Mouse (Mus musculus) thymus, adult 2 months (tissue): ENCODE measurements around the gene Pax5. TPM values are rescaled to one million over a fixed set of nuclear protein-coding genes. Genes with fewer than 3 reads are reported as not detected.

Source experiments
- DNase-seq: peaks from one replicate; pipeline ENCODE4 v3.0.0; 2021
- H3K27ac ChIP-seq: fragments of 200-500 bp; 2 replicates; pipeline ENCODE4 v1.5.1; 2012; ENCODE audit warnings: low read length, control low read depth; ENCODE audit not compliant: control insufficient read depth, insufficient read depth
- H3K27me3 ChIP-seq: fragments of 200-500 bp; 2 replicates; pipeline ENCODE4 v1.6.1; 2012; ENCODE audit warnings: mild to moderate bottlenecking, low read length, moderate library complexity, mixed read lengths; ENCODE audit not compliant: control insufficient read depth, insufficient read depth
- H3K36me3 ChIP-seq: fragments of 200-500 bp; 2 replicates; pipeline ENCODE4 v1.6.1; 2012; ENCODE audit warnings: mild to moderate bottlenecking, low read length, moderate library complexity; ENCODE audit not compliant: control insufficient read depth, insufficient read depth
- H3K4me1 ChIP-seq: fragments of 200-500 bp; replicated peaks from 2 replicates; pipeline ENCODE4 v1.6.1; 2012; ENCODE audit warnings: low read length; ENCODE audit not compliant: control insufficient read depth, insufficient read depth
- H3K4me3 ChIP-seq: fragments of 200-500 bp; 2 replicates; pipeline ENCODE4 v1.5.1; 2012; ENCODE audit warnings: mild to moderate bottlenecking, low read length, control low read depth, moderate library complexity; ENCODE audit not compliant: control insufficient read depth, insufficient read depth
- CTCF ChIP-seq: fragments of 200-500 bp; IDR thresholded peaks from 2 replicates; pipeline ENCODE4 v1.5.1; 2012; ENCODE audit warnings: mild to moderate bottlenecking, control low read depth, low read length, moderate library complexity, borderline replicate concordance; ENCODE audit not compliant: control insufficient read depth, poor library complexity, insufficient read depth; ENCODE audit errors: extremely low read depth
- POLR2A ChIP-seq: fragments of 200-500 bp; IDR thresholded peaks from 2 replicates; pipeline ENCODE4 v1.6.1; 2012; ENCODE audit warnings: mild to moderate bottlenecking, low read length, control low read depth, moderate library complexity; ENCODE audit not compliant: control insufficient read depth, poor library complexity, insufficient read depth; ENCODE audit errors: extremely low read depth
- WGBS: fragments of 180-500 bp; shearing (Covaris S2); methylation state at CpG from one replicate; pipeline ENCODE4 v1.1.7; 2018; 5-methylcytosine and 5-hydroxymethylcytosine counted together
- polyA plus RNA-seq: library from polyadenylated mRNA; depleted of rRNA; stranded (reverse); fragments of >200 nt; gene quantifications from 2 replicates; pipeline ENCODE4 v1.2.3, GENCODE M21; 2012

The Pax5 gene
- polyA plus RNA-seq, 1 experiment: 2.7 TPM

DNA sequence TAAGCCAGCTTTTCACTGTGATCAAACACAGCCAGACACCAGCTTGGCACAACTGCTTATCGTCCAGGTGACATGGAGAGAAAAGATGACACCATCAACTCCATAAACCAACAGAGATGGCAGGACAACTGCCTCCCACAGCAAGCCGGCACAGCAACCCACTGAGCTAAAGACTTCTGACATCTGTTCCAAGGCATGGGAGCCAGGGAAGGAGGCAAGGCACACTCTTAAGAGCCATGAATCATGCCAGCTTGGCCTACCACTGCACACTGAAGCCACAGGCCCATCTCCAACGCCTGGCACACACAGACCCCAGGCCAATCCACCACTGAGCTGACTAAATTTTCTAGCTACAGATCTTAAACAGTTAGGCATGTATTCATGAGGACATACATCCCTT, 32.3 kb downstream of the Pax5 start:
- no peaks in the 10 kb centered on the region for H3K36me3 ChIP-seq
- TF ChIP-seq POLR2A: no peak
- TF ChIP-seq CTCF: no peak
- no peaks in the 10 kb centered on the region; the same call in 1 of the 2 replicates for H3K27me3 ChIP-seq
- DNase-seq: no peak
- WGBS: 85% methylated on average over 3 of the region's 3 CpGs
- H3K4me3 ChIP-seq: no peak overlapping the region
- H3K4me1 ChIP-seq: no peaks in the 10 kb centered on the region
- no peak overlapping the region for H3K27ac ChIP-seq

DNA sequence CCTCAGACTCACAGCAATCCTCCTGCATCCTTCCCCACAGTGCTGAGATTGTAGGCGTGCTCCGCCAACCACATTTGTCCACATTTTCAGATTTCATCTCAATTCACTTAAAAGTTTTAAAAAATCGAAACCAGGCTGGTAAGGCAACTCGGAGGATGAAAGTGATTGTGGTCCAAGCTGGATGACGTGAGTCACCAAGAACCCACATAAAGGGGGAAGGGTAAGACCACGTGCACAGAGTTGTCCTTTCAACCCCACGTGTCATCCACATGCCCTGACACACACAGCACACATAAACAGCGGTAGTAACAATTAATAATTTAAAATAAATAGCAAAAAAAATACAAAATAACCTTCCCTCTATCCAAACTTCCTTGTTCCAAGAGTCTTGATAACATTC, 35.3 kb downstream of the Pax5 start:
- WGBS: 14% methylated on average over 8 of the region's 8 CpGs
- DNase-seq: no peak

DNA sequence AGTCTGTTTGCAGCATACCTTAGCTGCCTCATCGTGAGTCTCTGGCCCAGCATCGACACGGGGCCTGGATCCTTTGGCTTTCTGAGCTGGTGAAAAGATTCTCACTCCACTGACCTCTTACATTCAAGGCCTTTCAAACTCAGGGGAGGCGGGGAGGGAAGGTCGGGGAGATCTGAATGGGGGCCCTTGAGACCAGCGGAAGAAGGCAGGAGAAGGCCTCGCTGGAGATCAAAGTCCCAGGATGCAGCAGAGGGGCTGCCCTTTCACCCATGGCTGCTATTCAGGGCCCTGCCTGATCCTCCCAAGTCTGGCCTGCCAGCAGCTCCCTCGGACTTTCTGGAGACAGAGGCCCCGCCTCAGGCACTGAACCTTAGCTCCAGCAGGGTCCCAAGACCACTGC, 36.6 kb downstream of the Pax5 start:
- H3K27ac ChIP-seq: no peak overlapping the region
- no peak overlapping the region for H3K4me3 ChIP-seq
- DNase-seq: no peak
- H3K27me3 ChIP-seq: no peaks in the 10 kb centered on the region
- TF ChIP-seq CTCF (no peak), POLR2A (no peak)
- H3K36me3 ChIP-seq: no peaks in the 10 kb centered on the region
- 0 out of 2 replicates have a peak, but pooled peaks cover 3% of the 10 kb centered on the region for H3K4me1 ChIP-seq
- 89% methylated on average over 9 of the region's 9 CpGs for WGBS

More for the DNA sequence above, 35.3 kb downstream of the Pax5 start:
- TF ChIP-seq CTCF: no peak
- Histone ChIP-seq H3K36me3 (no peaks in the 10 kb centered on the region), H3K27me3 (no peaks in the 10 kb centered on the region; the same call in 1 of the 2 replicates), H3K27ac (no peak overlapping the region), H3K4me1 (0 out of 2 replicates have a peak, but pooled peaks cover 3% of the 10 kb centered on the region), H3K4me3 (no peak overlapping the region)

DNA sequence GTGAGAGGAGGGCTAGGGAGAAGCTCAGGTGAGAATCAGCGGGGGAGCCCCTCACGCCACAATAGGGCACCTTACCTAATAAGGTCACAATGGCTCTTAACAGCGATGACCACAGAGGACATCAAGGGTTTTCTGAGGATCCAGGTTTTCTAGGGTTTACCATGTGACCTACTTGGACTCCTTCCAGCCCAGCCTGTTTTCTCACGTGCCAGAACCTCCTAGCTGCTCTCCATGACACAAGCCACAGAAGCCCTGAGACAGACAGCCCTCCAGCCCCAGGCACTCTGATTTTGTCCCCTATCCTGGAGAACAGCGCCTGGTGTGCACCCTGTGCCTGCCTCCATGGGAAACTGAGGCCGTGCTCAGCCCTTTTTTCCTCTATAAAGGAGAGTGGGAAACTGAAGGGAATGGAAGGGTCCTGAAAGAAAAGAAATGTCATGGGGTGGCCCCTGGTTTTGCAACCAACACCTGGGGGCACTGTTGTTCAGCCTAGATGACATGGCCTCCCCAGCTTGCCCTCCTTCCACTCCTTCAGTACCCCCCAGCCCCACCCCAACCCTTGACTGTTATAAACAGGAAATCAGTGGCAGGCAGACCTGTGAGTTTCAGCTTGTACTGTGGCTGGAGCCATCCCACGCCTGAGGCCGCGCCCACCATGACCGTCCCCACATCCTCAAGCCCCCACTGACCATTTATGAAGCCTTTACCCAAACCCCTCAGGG, 37.9 kb downstream of the Pax5 start:
- TF ChIP-seq POLR2A: no peak
- no peak for TF ChIP-seq CTCF
- Histone ChIP-seq H3K4me3 (no peak overlapping the region), H3K36me3 (no peaks in the 10 kb centered on the region), H3K27me3 (no peaks in the 10 kb centered on the region), H3K27ac (no peak overlapping the region), H3K4me1 (0 out of 2 replicates have a peak, but pooled peaks cover 3% of the 10 kb centered on the region)
- 38% methylated on average over 10 of the region's 10 CpGs for WGBS
- no peak for DNase-seq

GRCm38 (mm10) chr4:44671486-44671885, 38.8 kb downstream of the Pax5 start:
- 87% methylated on average over 3 of the region's 3 CpGs for WGBS
- H3K4me1 ChIP-seq: 0 out of 2 replicates have a peak, but pooled peaks cover 3% of the 10 kb centered on the region
- H3K27me3 ChIP-seq: no peaks in the 10 kb centered on the region; the same call in 1 of the 2 replicates
- no peaks in the 10 kb centered on the region for H3K36me3 ChIP-seq
- TF ChIP-seq CTCF (no peak), POLR2A (no peak)
- DNase-seq: no peak
- H3K4me3 ChIP-seq: no peak overlapping the region
- no peak overlapping the region for H3K27ac ChIP-seq

- 0 out of 2 replicates have a peak, but pooled peaks cover 3% of the 10 kb centered on the region for H3K4me1 ChIP-seq
- TF ChIP-seq POLR2A: no peak
- TF ChIP-seq CTCF: no peak
- no peaks in the 10 kb centered on the region for H3K36me3 ChIP-seq
- H3K27me3 ChIP-seq: no peaks in the 10 kb centered on the region; the same call in 1 of the 2 replicates
- H3K27ac ChIP-seq: no peak overlapping the region
- no peak for DNase-seq
- no peak overlapping the region for H3K4me3 ChIP-seq
- WGBS: 22% methylated on average over 2 of the region's 2 CpGs
These were observed 39.3 kb downstream of the Pax5 start for GRCm38 (mm10) chr4:44671035-44671434.

DNA sequence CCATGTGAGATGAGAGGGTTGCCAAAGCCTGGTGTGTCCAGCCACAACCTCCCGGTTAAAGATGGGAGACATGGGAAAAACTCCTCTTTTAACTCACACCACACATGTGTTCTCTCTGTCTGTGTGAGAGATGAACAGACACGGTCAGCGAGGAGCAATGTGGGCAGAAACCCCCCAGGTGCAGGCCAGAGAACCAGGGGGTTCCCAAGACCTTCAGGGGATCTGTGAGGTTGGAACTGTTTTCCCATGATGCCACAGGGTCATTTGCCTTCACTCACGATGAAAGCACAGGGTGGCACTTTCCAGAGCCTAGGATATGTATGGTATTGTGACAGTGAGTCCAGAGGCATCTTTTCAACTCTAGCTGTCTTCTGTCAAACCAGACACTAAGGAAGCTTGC, 39.9 kb downstream of the Pax5 start:
- WGBS: 87% methylated on average over 4 of the region's 4 CpGs
- TF ChIP-seq CTCF (no peak), POLR2A (no peak)
- H3K4me3 ChIP-seq: no peak overlapping the region
- DNase-seq: no peak
- no peaks in the 10 kb centered on the region for H3K36me3 ChIP-seq
- H3K4me1 ChIP-seq: 0 out of 2 replicates have a peak, but pooled peaks cover 3% of the 10 kb centered on the region
- no peaks in the 10 kb centered on the region; the same call in 1 of the 2 replicates for H3K27me3 ChIP-seq
- H3K27ac ChIP-seq: no peak overlapping the region; the same call in 1 of the 2 replicates
